Mouse (Mus musculus) liver, embryonic 16.5 days (tissue): Measurements from ENCODE around the gene Parp3. TPM values are rescaled to one million over a fixed set of nuclear protein-coding genes. Genes with fewer than 3 reads are reported as not detected.

Experiments used
- polyA plus RNA-seq: library from polyadenylated mRNA; unstranded; fragments of >200 nt; fragmentation: Nextera tagmentation; extraction: Ambion mirVana; gene quantifications from 2 replicates; pipeline ENCODE4 v1.2.1, GENCODE M21; 2015

Parp3 gene
- polyA plus RNA-seq, 1 experiment from 2014 or later: 1.3 TPM

Other genes starting within 250 kb of the Parp3 start
- gene Alas1, start 228.3 kb downstream of the Parp3 start, polyA plus RNA-seq: 53.9 and 57.9 TPM in 2 replicates
- gene Poc1a, start 195.9 kb downstream of the Parp3 start, polyA plus RNA-seq: 20.3 and 21.0 TPM in 2 replicates
- 2.1 and 2.7 TPM in 2 replicates for gene Dusp7, start 108.3 kb downstream of the Parp3 start, polyA plus RNA-seq
- 452 and 501 TPM in 2 replicates for gene Rpl29, start 47.5 kb downstream of the Parp3 start, polyA plus RNA-seq
- 34.3 and 36.5 TPM in 2 replicates for gene Acy1, start 38.6 kb downstream of the Parp3 start, polyA plus RNA-seq
- 31.3 and 37.5 TPM in 2 replicates for gene Abhd14b, start 29.5 kb downstream of the Parp3 start, polyA plus RNA-seq
- gene Abhd14a, start 29.3 kb downstream of the Parp3 start, polyA plus RNA-seq: 17.2 and 18.8 TPM in 2 replicates
- 5.1 and 6.0 TPM in 2 replicates for gene Pcbp4, start 23.7 kb downstream of the Parp3 start, polyA plus RNA-seq
- 0.04 TPM in 1 of 2 replicates, not detected in the other for gene Gpr62, start 11.0 kb downstream of the Parp3 start, polyA plus RNA-seq
- gene Rrp9, start 986 bp downstream of the Parp3 start, polyA plus RNA-seq: 16.3 and 16.4 TPM in 2 replicates
- not detected in 2 replicates for gene Iqcf1, start 23.0 kb upstream of the Parp3 start, polyA plus RNA-seq
- gene Iqcf5, start 37.6 kb upstream of the Parp3 start, polyA plus RNA-seq: not detected in 2 replicates
- not detected in 2 replicates for gene Iqcf3, start 84.7 kb upstream of the Parp3 start, polyA plus RNA-seq
- not detected in 2 replicates for gene Iqcf4, start 94.0 kb upstream of the Parp3 start, polyA plus RNA-seq
- not detected in 2 replicates for gene Iqcf6, start 149.6 kb upstream of the Parp3 start, polyA plus RNA-seq
- gene Grm2, start 179.1 kb upstream of the Parp3 start, polyA plus RNA-seq: not detected in 2 replicates
- gene Tex264, start 209.0 kb upstream of the Parp3 start, polyA plus RNA-seq: 15.4 and 17.8 TPM in 2 replicates